Mouse (Mus musculus) CD4-positive naive resting alpha-beta T cell, adult 76 days (primary cell): ENCODE data around the gene Ugt1a2. TPM values are rescaled to one million over a fixed set of nuclear protein-coding genes. Genes with fewer than 3 reads are reported as not detected.

Source experiments
- total RNA-seq: library from RNA; stranded (reverse); gene quantifications from one replicate; pipeline ENCODE4 v1.2.4, GENCODE M21; 2023

Gene Ugt1a2
- total RNA-seq: not detected

DNA sequence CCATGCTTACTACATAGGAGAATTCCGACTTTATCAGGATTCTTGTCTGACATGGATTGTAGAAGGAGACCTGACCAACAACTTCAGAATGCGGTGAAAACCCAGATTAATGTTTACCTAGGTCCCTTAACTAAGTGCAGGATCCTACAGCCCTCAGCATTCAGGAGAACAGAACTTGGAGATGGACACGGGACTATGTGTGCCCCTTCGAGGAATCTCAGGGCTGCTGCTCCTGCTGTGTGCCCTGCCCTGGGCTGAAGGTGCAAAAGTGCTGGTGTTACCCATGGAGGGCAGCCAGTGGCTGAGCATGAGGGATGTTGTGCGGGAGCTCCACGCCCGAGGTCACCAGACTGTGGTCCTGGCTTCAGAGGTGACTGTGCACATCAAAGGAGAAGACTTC, at the start of gene Ugt1a2:
TSS of gene Ugt1a2 (plus strand) at position 146 of the 400 bp plus-strand sequence.

DNA sequence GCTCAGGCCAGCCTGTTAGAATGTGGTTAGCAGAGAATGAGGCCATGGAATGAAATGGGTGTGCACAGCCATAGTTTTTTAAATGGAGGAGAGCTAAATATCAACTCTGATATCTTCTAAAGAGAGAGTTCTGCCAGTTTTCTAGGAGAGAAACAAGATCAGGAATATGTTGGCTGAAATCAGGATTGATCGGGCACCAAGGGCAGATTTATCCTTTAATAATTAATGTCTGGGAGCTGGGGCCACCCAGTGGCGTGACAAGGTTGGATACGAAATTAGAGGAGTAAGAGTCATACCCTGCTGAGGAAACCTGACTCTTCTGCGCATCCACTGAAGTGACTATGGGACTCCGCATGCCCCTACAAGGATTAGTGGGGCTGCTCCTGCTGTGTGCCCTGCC, 34.7 kb upstream of the Ugt1a2 start, which contains the start of gene Ugt1a5:
TSS of gene Ugt1a5 (plus strand) at position 302 of the 400 bp plus-strand sequence.

DNA sequence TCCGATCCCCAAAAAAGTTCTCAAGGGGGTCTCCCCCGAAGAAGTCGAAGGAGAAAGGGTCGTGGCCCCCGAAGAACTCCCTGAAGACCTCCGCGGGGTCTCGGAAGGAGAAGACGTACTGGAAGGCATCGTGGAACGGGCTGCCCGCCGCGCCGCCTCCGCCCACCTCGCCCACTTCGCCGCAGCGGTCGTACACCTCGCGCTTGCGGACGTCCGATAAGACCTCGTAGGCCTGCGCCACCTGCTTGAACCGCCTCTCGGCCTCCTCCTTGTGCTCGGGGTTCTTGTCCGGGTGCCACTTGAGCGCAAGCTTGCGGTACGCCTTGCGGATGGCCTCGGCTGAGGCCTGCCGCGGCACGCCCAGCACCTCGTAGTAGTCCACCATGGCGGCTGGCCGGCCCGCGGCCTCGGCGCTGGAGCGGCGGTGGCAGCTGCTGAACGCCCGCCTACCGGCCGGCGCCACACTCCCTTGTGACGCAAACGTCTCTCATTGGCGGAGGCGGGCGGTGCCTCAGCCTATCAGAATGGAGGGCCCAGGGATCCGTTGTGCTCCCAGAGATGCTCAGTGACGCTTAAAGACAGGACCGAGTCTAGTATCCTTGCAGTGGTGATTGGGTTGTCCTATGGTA, 5.0 kb downstream of the Ugt1a2 start, which contains the start of gene Dnajb3:
TSS of gene Dnajb3 (minus strand) at position 489 of the 629 bp plus-strand sequence.

DNA sequence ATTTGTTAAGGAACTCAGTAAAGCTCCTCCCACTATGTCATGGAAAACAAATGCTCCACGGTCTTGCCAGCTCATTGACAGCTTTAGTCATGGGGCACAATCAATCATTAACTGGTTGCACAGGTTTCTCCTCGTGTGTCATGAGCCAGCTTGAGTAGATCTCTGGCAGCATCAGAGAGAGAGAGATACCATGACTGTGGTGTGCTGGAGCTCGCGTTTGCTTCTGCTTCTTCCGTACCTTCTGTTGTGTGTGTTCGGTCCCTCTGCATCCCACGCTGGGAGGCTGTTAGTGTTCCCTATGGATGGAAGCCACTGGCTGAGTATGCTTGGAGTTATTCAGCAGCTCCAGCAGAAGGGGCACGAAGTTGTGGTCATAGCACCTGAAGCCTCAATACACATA, 11.4 kb downstream of the Ugt1a2 start, which contains the start of gene Ugt1a1:
TSS of gene Ugt1a1 (plus strand) at position 148 of the 400 bp plus-strand sequence.

GRCm38 (mm10) chr1:88226670-88227379, 26.4 kb downstream of the Ugt1a2 start, which contains the start of gene Mroh2a:
TSS of gene Mroh2a (plus strand) at chr1:88226986.

Other genes starting within 250 kb of the Ugt1a2 start
- gene Usp40, start 192.1 kb upstream of the Ugt1a2 start, total RNA-seq: 21.5 TPM
- gene Ugt1a10, start 145.2 kb upstream of the Ugt1a2 start, total RNA-seq: not detected
- not detected for gene Ugt1a9, start 129.8 kb upstream of the Ugt1a2 start, total RNA-seq
- not detected for gene Ugt1a8, start 112.8 kb upstream of the Ugt1a2 start, total RNA-seq
- gene Ugt1a7c, start 105.5 kb upstream of the Ugt1a2 start, total RNA-seq: 0.35 TPM
- gene Ugt1a6b, start 97.3 kb upstream of the Ugt1a2 start, total RNA-seq: not detected
- not detected for gene Ugt1a6a, start 65.8 kb upstream of the Ugt1a2 start, total RNA-seq
- gene Ugt1a5, start 34.6 kb upstream of the Ugt1a2 start, total RNA-seq: not detected
- not detected for gene Dnajb3, start 5.2 kb downstream of the Ugt1a2 start, total RNA-seq
- not detected for gene Ugt1a1, start 11.4 kb downstream of the Ugt1a2 start, total RNA-seq
- 0.64 TPM for gene Mroh2a, start 26.4 kb downstream of the Ugt1a2 start, total RNA-seq
- gene Hjurp, start 77.0 kb downstream of the Ugt1a2 start, total RNA-seq: 162 TPM
- gene Trpm8, start 77.1 kb downstream of the Ugt1a2 start, total RNA-seq: not detected
- not detected for gene Spp2, start 206.4 kb downstream of the Ugt1a2 start, total RNA-seq